Mouse (Mus musculus) small intestine, adult 2 months (tissue): Measurements from ENCODE around the gene Ankrd24.

Experiments used
- CTCF ChIP-seq: fragments of 200-500 bp; IDR thresholded peaks from 2 replicates; pipeline ENCODE4 v1.5.1; 2012; ENCODE audit warnings: low read depth, mild to moderate bottlenecking, control low read depth, inconsistent platforms, low read length, moderate library complexity, mixed read lengths; ENCODE audit not compliant: insufficient replicate concordance, insufficient read length; ENCODE audit errors: extremely low read depth
- POLR2A ChIP-seq: fragments of 200-500 bp; IDR thresholded peaks from 2 replicates; pipeline ENCODE4 v1.6.1; 2012; ENCODE audit warnings: low read depth, mild to moderate bottlenecking, control low read depth, inconsistent platforms, low read length, moderate library complexity

- TF ChIP-seq CTCF (no peak), POLR2A (no peak)
These were observed 48.4 kb upstream of the Ankrd24 start for GRCm38 (mm10) chr10:81579967-81580366.
